Mouse (Mus musculus): ENCODE measurements around the gene Glb1. TPM values are rescaled to one million over a fixed set of nuclear protein-coding genes. Genes with fewer than 3 reads are reported as not detected.

Gene Glb1
- polyA plus RNA-seq, 1 experiment from 2014 or later = 31.2 TPM

- Histone ChIP-seq H3K36me3 (ENCODE audit: control insufficient read depth, insufficient read depth, low read length) (no peaks in the 10 kb centered on the region), H3K9me3 (ENCODE audit: control insufficient read depth, low read length) (no peaks in the 10 kb centered on the region), H3K4me3 (ENCODE audit: low read depth, low read length) (no peak overlapping the region), H3K9ac (replicated peaks; ENCODE audit: low read depth, low read length) (no peak overlapping the region), H3K27ac (ENCODE audit: low read depth, low read length) (no peak overlapping the region), H3K4me1 (ENCODE audit: control insufficient read depth, insufficient read depth, low read length) (peaks cover 14% of the 10 kb centered on the region), H3K4me2 (ENCODE audit: low read depth, low read length) (no peak overlapping the region), H3K27me3 (ENCODE audit: control insufficient read depth, insufficient read depth, low read length) (no peaks in the 10 kb centered on the region)
- WGBS = 91% methylated on average over 9 of the region's 9 CpGs
- no peak for ATAC-seq (ENCODE audit: low read depth)
Measured at GRCm38 (mm10) chr9:114522501-114522900, 121.6 kb downstream of the Glb1 start.

Other genes with a start within 250 kb of the Glb1 start
- not detected in 2 replicates for gene Bcl2a1c, start 70.9 kb upstream of the Glb1 start, polyA plus RNA-seq (2014; fragmentation: Nextera tagmentation; extraction: Ambion mirVana)
- 14.4 and 33.9 TPM in 2 replicates for gene Crtap, start 10.4 kb upstream of the Glb1 start, polyA plus RNA-seq (2014; fragmentation: Nextera tagmentation; extraction: Ambion mirVana)
- 2.8 and 4.9 TPM in 2 replicates for gene Tmppe, start within 50 bp of the Glb1 start, polyA plus RNA-seq (2014; fragmentation: Nextera tagmentation; extraction: Ambion mirVana)
- gene Ccr4, start 103.8 kb downstream of the Glb1 start, polyA plus RNA-seq (2014; fragmentation: Nextera tagmentation; extraction: Ambion mirVana) = not detected in 2 replicates
- not detected in 2 replicates for gene C130032M10Rik, start 114.6 kb downstream of the Glb1 start, polyA plus RNA-seq (2014; fragmentation: Nextera tagmentation; extraction: Ambion mirVana)
- 0.28 and 0.32 TPM in 2 replicates for gene Trim71, start 163.3 kb downstream of the Glb1 start, polyA plus RNA-seq (2014; fragmentation: Nextera tagmentation; extraction: Ambion mirVana)
- 54.6 and 56.7 TPM in 2 replicates for gene Cnot10, start 239.1 kb downstream of the Glb1 start, polyA plus RNA-seq (2014; fragmentation: Nextera tagmentation; extraction: Ambion mirVana)